Mouse (Mus musculus) small intestine, adult 2 months (tissue): ENCODE results near the gene Tmem175. TPM values are rescaled to one million over a fixed set of nuclear protein-coding genes. Genes with fewer than 3 reads are reported as not detected.
A peak's percentile ranks its signal among the peaks of the same experiment; 100 is the strongest.

Experiments used
- H3K27ac ChIP-seq: fragments of 200-500 bp; 2 replicates; pipeline ENCODE4 v1.5.1; 2012; ENCODE audit warnings: low read depth, low read length, control low read depth, inconsistent platforms; ENCODE audit not compliant: insufficient read depth
- H3K27me3 ChIP-seq: fragments of 200-500 bp; 2 replicates; pipeline ENCODE4 v1.6.1; 2012; ENCODE audit warnings: mild to moderate bottlenecking, moderate library complexity, low read length, inconsistent platforms; ENCODE audit not compliant: control insufficient read depth, insufficient read depth
- H3K36me3 ChIP-seq: fragments of 200-500 bp; 2 replicates; pipeline ENCODE4 v1.6.1; 2012; ENCODE audit warnings: mild to moderate bottlenecking, low read length, control low read depth, inconsistent platforms; ENCODE audit not compliant: control insufficient read depth, insufficient read depth
- H3K4me1 ChIP-seq: fragments of 200-500 bp; 2 replicates; pipeline ENCODE4 v1.6.1; 2012; ENCODE audit warnings: low read length, inconsistent platforms, mixed read lengths; ENCODE audit not compliant: control insufficient read depth, insufficient read depth, insufficient read length
- H3K4me3 ChIP-seq: fragments of 200-500 bp; 2 replicates; pipeline ENCODE4 v1.5.1; 2012; ENCODE audit warnings: low read depth, mild to moderate bottlenecking, control low read depth, inconsistent platforms, low read length, moderate library complexity
- CTCF ChIP-seq: fragments of 200-500 bp; IDR thresholded peaks from 2 replicates; pipeline ENCODE4 v1.5.1; 2012; ENCODE audit warnings: low read depth, mild to moderate bottlenecking, control low read depth, inconsistent platforms, low read length, moderate library complexity, mixed read lengths; ENCODE audit not compliant: insufficient replicate concordance, insufficient read length; ENCODE audit errors: extremely low read depth
- POLR2A ChIP-seq: fragments of 200-500 bp; IDR thresholded peaks from 2 replicates; pipeline ENCODE4 v1.6.1; 2012; ENCODE audit warnings: low read depth, mild to moderate bottlenecking, control low read depth, inconsistent platforms, low read length, moderate library complexity
- WGBS: fragments of 180-500 bp; shearing (Covaris S2); methylation state at CpG from one replicate; pipeline ENCODE4 v1.1.7; 2018; 5-methylcytosine and 5-hydroxymethylcytosine counted together
- polyA plus RNA-seq: library from polyadenylated mRNA; depleted of rRNA; stranded (reverse); fragments of >200 nt; gene quantifications from 2 replicates; pipeline ENCODE4 v1.2.3, GENCODE M21; 2012

Gene Tmem175
- polyA plus RNA-seq, 1 experiment: 31.1 TPM

DNA sequence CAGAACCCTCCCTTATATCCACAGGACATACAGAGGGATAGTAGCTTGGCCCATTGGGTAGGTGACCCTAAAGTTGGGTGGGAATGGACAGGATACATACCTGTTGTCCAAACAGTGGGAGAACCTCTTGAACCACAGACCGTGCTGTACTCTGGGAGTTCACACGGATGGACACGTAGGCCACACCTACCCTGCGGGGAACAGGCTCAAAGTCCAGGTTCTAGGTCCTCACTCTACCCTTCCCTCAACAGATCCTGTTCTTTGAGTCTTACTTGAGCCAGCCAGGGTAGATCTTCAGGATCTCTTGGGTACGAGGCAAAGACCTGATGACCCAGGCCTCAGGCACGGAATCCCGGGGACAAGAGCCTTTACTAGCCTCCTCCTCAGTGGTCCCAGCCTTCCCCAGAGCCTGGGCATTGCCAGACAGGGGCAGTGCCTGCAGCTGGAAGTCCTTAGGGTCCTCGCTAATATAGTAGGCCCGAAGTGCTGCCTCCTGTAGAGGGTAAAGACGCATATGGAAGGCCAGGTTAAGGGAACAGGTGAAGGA is 24.9 kb downstream of the Tmem175 start:
- Histone ChIP-seq H3K27me3 (no peaks in the 10 kb centered on the region), H3K36me3 (peaks cover 81% of the 10 kb centered on the region), H3K4me3 (no peak overlapping the region), H3K4me1 (peaks cover 21% of the 10 kb centered on the region; the same call in 1 of the 2 replicates), H3K27ac (peak overlapping the region; percentile 56)
- WGBS: 62% methylated on average over 10 of the region's 10 CpGs
- no peak for TF ChIP-seq POLR2A
- no peak for TF ChIP-seq CTCF

DNA sequence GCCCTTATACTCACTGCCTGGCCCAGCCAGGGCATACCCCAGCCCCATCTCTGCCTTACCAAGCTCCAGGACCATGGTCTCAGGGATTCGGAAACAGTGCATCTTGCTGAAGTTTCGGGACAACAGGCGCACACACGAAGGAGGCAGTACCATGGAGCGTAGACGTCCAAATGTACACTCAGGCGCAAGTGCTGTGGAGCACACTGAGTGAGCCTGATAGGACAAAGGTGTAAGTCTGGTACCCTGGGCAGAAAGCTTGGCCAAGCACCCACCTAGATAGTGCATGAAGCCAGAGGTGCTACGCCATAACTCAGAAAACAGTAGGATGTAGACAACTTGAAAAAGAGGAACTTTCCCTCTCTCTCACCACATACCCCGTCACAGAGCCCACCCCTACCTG is 25.8 kb downstream of the Tmem175 start:
- WGBS: 97% methylated on average over 9 of the region's 9 CpGs
- Histone ChIP-seq H3K27me3 (no peaks in the 10 kb centered on the region), H3K27ac (no peak overlapping the region), H3K4me3 (no peak overlapping the region), H3K36me3 (peaks cover 73% of the 10 kb centered on the region), H3K4me1 (peaks cover 23% of the 10 kb centered on the region)
- TF ChIP-seq POLR2A (no peak), CTCF (no peak)

DNA sequence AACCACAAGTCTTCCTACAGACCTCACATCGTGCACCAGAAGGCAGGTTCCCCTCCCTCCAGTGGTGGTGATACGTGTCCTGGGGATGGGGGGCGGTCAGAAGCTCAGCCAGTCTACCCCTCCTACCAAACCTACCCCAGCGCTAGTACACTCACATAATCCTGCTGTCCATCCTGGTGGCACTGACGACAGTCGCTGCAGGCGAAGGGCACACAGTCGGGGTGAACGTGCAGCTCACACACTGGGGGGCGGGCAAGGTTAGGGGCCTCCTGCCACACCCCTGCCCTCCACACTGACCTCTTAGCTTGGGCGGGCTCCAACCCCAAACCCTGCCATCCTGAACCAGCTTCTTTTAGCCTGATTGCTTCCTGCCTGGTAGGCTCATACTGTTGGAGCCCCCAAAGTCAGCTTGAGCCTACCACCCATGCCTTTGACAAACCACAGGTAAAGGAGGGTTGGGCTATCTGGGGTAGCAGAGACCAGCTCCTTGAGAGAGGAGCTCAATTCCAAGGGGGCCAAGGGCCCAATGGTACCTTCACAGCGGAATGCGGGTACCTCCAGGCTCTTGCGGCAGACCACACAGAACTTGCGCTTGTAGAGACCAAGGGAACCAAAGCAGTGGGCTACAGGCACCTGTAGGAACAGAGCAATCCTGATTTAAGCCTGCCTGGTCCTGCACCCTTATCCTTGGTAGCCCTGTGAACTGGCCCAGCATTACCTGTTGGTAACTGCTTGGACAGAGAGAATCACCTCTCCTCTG is 26.5 kb downstream of the Tmem175 start:
- TF ChIP-seq CTCF (no peak), POLR2A (no peak)
- H3K36me3 ChIP-seq: peaks cover 68% of the 10 kb centered on the region
- H3K27me3 ChIP-seq: no peaks in the 10 kb centered on the region
- H3K27ac ChIP-seq: no peak overlapping the region
- peaks cover 23% of the 10 kb centered on the region for H3K4me1 ChIP-seq
- H3K4me3 ChIP-seq: no peak overlapping the region
- 95% methylated on average over 15 of the region's 15 CpGs for WGBS

DNA sequence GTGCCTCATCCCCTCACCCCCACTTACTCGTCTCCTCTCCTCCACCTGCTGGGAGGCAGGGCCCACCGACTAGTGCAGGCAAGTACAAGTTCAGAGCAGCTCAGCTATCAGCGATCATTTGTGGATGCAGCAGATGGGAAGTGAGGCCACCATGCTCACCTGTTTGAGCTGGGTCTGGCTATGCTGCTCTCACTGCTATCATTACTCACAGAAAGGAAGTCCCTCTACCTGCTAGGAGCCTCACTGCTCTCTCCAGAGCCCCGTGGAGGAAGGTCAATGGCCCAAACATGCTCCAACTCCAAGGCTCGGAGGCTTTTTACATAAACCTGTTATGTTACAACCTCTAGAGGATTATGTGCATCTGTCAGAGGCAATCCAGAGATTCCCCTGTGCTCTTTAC is 27.8 kb downstream of the Tmem175 start:
- H3K4me1 ChIP-seq: peaks cover 23% of the 10 kb centered on the region
- H3K27me3 ChIP-seq: no peaks in the 10 kb centered on the region
- WGBS: 81% methylated on average over 5 of the region's 5 CpGs
- no peak overlapping the region for H3K27ac ChIP-seq
- no peak overlapping the region for H3K4me3 ChIP-seq
- TF ChIP-seq POLR2A: no peak
- TF ChIP-seq CTCF: no peak
- H3K36me3 ChIP-seq: peaks cover 56% of the 10 kb centered on the region

DNA sequence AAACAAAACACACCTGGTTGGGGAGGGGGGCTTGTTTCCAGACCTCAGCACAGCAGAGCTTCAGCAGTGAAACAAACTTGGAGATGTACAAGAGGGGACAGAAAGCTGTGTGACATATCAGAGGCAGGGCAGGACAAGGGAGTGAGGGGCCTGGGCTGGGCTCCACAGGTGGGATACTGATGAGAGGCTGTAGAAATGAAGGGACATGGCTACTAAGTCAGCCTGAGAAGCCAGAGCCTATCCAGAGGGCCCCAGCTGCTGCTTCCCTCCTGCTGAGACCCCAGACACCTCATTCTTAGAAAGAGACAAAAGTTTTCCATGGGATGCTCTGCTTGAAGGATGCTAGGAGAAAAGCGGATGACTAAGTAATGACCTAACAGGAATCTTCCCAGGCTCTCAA is 29.0 kb downstream of the Tmem175 start:
- TF ChIP-seq POLR2A (no peak), CTCF (no peak)
- Histone ChIP-seq H3K4me3 (peak overlapping the region; percentile 57), H3K4me1 (peaks cover 23% of the 10 kb centered on the region), H3K27me3 (no peaks in the 10 kb centered on the region), H3K36me3 (peaks cover 44% of the 10 kb centered on the region), H3K27ac (peak overlapping the region; percentile 92)
- WGBS: 90% methylated on average over 1 of the region's 1 CpGs

DNA sequence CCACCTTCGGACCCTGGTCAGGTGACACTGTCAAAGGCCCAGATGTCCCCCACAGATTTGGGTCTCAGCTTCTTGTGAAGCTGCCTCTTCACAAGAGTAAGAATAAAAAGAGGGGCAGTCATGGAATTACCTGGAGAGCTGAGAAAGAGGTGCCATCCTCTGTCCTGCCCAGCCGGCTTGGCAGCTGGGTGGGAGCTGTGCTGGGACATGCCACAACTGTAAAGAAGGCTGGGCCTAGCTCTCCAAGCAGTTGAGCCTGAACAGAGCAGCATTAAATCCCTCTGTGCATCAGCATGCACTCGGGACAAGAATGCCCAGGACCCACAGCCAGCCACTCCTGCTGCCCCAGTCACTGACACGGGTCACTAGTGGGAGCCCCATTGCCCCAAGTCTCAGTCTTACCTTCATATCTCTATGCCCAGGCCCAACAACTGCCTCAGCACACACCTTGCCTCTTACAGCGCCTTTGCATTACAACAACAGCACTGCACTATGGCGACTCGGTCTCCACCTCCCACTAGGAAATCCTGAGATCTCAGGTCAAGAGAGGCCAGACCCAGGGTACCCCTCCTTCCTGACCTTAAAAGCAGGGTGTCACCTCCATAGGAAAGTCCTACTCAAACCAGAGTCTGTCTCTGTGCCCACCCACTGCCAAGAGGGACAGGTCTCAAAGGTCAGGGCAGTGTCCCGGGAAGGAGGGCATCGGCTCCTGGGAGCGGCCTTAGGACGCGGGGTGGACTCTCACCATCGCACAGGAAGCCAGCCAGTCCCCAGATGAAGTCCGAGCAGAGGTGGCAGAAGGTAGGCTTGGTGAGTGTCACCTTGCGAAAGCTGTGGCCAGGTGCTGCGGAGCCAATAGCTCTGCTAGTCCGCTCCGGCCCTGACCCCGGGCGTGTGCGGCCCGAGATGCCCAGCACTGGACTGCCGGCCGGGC is 30.4 kb downstream of the Tmem175 start, which contains the start of gene Idua:
TSS of gene Idua (plus strand) at position 634 of the 934 bp plus-strand sequence.
- 5% methylated on average over 24 of the region's 24 CpGs for WGBS
- Histone ChIP-seq H3K27me3 (no peaks in the 10 kb centered on the region; the same call in 1 of the 2 replicates), H3K36me3 (peaks cover 31% of the 10 kb centered on the region), H3K4me1 (peaks cover 13% of the 10 kb centered on the region), H3K4me3 (peak within 1 kb of the TSS; percentile 70), H3K27ac (peak within 1 kb of the TSS; percentile 92)
- no peak for TF ChIP-seq POLR2A
- no peak for TF ChIP-seq CTCF
